Mouse (Mus musculus): ENCODE data around the gene Ldhc.

GRCm38 (mm10) chr7:46895511-46895910 lies 34.5 kb downstream of the Ldhc start:
- TF ChIP-seq GATA1 (IDR thresholded peaks at IDR 0.05; ENCODE audit: low read length) (no peak), TAL1 (IDR thresholded peaks at IDR 0.05; ENCODE audit: low read length) (no peak)

Data from erythroblast, embryonic 14.5 days (primary cell).